Mouse (Mus musculus): ENCODE measurements at regions not wholly inside any gene's neighbourhood (a gene's known extent, or its start where the extent isn't known, plus 50 kb on each side); places are given as distances from the start of the nearest gene placed in this dataset.

GRCm38 (mm10) chrX:42431851-42432635, 57.4 kb upstream of the Tex13c2 start:
- DNase-seq = peak; percentile 19

Measured in kidney, adult 11 months (tissue).